Mouse (Mus musculus): ENCODE measurements around the gene Trpc1. TPM values are rescaled to one million over a fixed set of nuclear protein-coding genes. Genes with fewer than 3 reads are reported as not detected.

Gene Trpc1
- polyA plus RNA-seq, 1 experiment from 2014 or later, result 4.1 TPM

GRCm38 (mm10) chr9:95763218-95763617 lies 13.0 kb upstream of the Trpc1 start:
- no peaks in the 10 kb centered on the region for H3K4me1 ChIP-seq (replicated peaks; ENCODE audit: control insufficient read depth, insufficient read depth, low read length)
- WGBS, result 87% methylated on average over 4 of the region's 4 CpGs
- DNase-seq (ENCODE audit: low spot score), result no peak
- no peaks in the 10 kb centered on the region for H3K36me3 ChIP-seq (ENCODE audit: control insufficient read depth, insufficient read depth, low read length)
- no peak overlapping the region for H3K27ac ChIP-seq (ENCODE audit: low read depth, low read length)
- H3K9me3 ChIP-seq (ENCODE audit: control insufficient read depth, low read length), result no peaks in the 10 kb centered on the region
- H3K4me3 ChIP-seq (ENCODE audit: low read depth, low read length), result no peak overlapping the region
- no peak overlapping the region for H3K9ac ChIP-seq (ENCODE audit: low read depth, low read length)
- H3K4me2 ChIP-seq (replicated peaks; ENCODE audit: low read depth, low read length), result no peak overlapping the region
- ATAC-seq (ENCODE audit: low FRiP score), result no peak
- H3K27me3 ChIP-seq (ENCODE audit: control insufficient read depth, insufficient read depth, low read length), result no peaks in the 10 kb centered on the region

DNA sequence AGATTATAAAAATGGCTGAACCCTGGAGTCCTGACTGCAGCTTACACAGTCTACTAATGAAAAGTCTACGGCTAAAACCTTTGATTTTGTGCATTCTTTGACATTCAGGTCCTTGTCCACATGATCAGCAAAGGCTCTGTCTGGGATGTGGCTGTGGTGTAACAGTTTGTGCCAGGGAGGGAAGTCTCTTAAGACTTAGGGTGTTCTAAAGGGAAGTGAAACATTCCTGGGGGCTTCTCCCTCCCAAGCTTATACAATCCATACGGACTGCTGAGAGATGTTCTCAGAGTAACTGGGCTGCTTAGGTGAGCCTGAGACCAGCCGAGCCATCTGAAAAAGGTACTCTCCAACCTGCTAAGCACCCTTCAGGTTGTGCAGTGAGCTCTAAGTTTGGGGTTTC lies 12.1 kb upstream of the Trpc1 start:
- no peaks in the 10 kb centered on the region for H3K36me3 ChIP-seq (ENCODE audit: control insufficient read depth, insufficient read depth, low read length)
- ATAC-seq (ENCODE audit: low FRiP score) (no peak), DNase-seq (ENCODE audit: low spot score) (no peak)
- no peaks in the 10 kb centered on the region for H3K27me3 ChIP-seq (ENCODE audit: control insufficient read depth, insufficient read depth, low read length)
- H3K27ac ChIP-seq (ENCODE audit: low read depth, low read length), result no peak overlapping the region
- no peak overlapping the region for H3K4me3 ChIP-seq (ENCODE audit: low read depth, low read length)
- no peaks in the 10 kb centered on the region for H3K9me3 ChIP-seq (ENCODE audit: control insufficient read depth, low read length)
- no peak overlapping the region for H3K9ac ChIP-seq (ENCODE audit: low read depth, low read length)
- H3K4me2 ChIP-seq (replicated peaks; ENCODE audit: low read depth, low read length), result no peak overlapping the region
- H3K4me1 ChIP-seq (replicated peaks; ENCODE audit: control insufficient read depth, insufficient read depth, low read length), result no peaks in the 10 kb centered on the region
- 93% methylated on average over 3 of the region's 3 CpGs for WGBS

GRCm38 (mm10) chr9:95761381-95761780 lies 11.2 kb upstream of the Trpc1 start:
- Histone ChIP-seq H3K9ac (ENCODE audit: low read depth, low read length) (no peak overlapping the region), H3K4me1 (replicated peaks; ENCODE audit: control insufficient read depth, insufficient read depth, low read length) (no peaks in the 10 kb centered on the region), H3K4me3 (ENCODE audit: low read depth, low read length) (no peak overlapping the region), H3K9me3 (ENCODE audit: control insufficient read depth, low read length) (no peaks in the 10 kb centered on the region), H3K27me3 (ENCODE audit: control insufficient read depth, insufficient read depth, low read length) (no peaks in the 10 kb centered on the region), H3K27ac (ENCODE audit: low read depth, low read length) (no peak overlapping the region), H3K4me2 (replicated peaks; ENCODE audit: low read depth, low read length) (no peak overlapping the region), H3K36me3 (ENCODE audit: control insufficient read depth, insufficient read depth, low read length) (no peaks in the 10 kb centered on the region)
- ATAC-seq (ENCODE audit: low FRiP score) (no peak), DNase-seq (ENCODE audit: low spot score) (no peak)
- 91% methylated on average over 8 of the region's 8 CpGs for WGBS

- WGBS, result 49% methylated on average over 9 of the region's 9 CpGs
Measured at GRCm38 (mm10) chr9:95750746-95751145, 571 bp upstream of the Trpc1 start.

DNA sequence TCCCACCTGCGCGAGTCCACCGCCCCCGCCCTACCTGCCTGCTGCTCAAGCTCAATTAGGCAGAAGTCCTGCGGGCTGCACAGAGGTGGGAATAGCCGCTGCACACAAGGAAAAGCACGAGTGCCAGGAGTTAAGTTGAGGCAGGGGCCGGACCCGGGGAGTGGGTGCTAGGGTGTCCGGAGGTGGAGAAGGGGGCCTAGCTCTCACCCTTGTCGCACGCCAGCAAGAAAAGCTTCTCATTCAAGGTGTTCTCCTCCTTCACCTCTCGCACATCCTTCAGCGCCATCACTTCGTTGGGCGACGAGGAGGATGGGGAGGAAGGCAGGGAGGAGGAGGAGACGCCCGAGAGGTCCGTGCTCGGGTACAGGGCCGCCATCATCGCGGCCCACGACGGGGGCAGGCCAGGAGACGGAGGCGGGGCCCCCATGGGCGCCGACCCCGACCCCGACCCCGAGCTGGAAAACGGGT lies 680 bp downstream of the Trpc1 start:
- ATAC-seq (ENCODE audit: low FRiP score) (peak; percentile 84), DNase-seq (ENCODE audit: low spot score) (peak; percentile 63)

More at GRCm38 (mm10) chr9:95750746-95751145, 571 bp upstream of the Trpc1 start:
- 0 out of 2 replicates have a peak, but pooled peaks have one; percentile 3 for ATAC-seq (ENCODE audit: low FRiP score)
- no peak for DNase-seq (ENCODE audit: low spot score)
- 0 out of 2 replicates have a peak, but pooled peaks cover 2% of the 10 kb centered on the region for H3K27me3 ChIP-seq (ENCODE audit: control insufficient read depth, insufficient read depth, low read length)
- peak overlapping the region; percentile 77; the same call in 1 of the 2 replicates for H3K4me3 ChIP-seq (ENCODE audit: low read depth, low read length)
- H3K9ac ChIP-seq (ENCODE audit: low read depth, low read length), result no peak overlapping the region
- H3K4me2 ChIP-seq (replicated peaks; ENCODE audit: low read depth, low read length), result peak overlapping the region; percentile 89
- no peaks in the 10 kb centered on the region for H3K36me3 ChIP-seq (ENCODE audit: control insufficient read depth, insufficient read depth, low read length)
- H3K4me1 ChIP-seq (replicated peaks; ENCODE audit: control insufficient read depth, insufficient read depth, low read length), result no peaks in the 10 kb centered on the region
- H3K27ac ChIP-seq (ENCODE audit: low read depth, low read length), result no peak overlapping the region
- no peaks in the 10 kb centered on the region for H3K9me3 ChIP-seq (ENCODE audit: control insufficient read depth, low read length)

GRCm38 (mm10) chr9:95747298-95747697 lies 2.9 kb downstream of the Trpc1 start:
- H3K36me3 ChIP-seq (ENCODE audit: control insufficient read depth, insufficient read depth, low read length), result no peaks in the 10 kb centered on the region
- no peak for DNase-seq (ENCODE audit: low spot score)
- H3K9me3 ChIP-seq (ENCODE audit: control insufficient read depth, low read length), result no peaks in the 10 kb centered on the region
- no peaks in the 10 kb centered on the region for H3K4me1 ChIP-seq (replicated peaks; ENCODE audit: control insufficient read depth, insufficient read depth, low read length)
- H3K27ac ChIP-seq (ENCODE audit: low read depth, low read length), result no peak overlapping the region
- H3K9ac ChIP-seq (ENCODE audit: low read depth, low read length), result no peak overlapping the region
- ATAC-seq (ENCODE audit: low FRiP score), result no peak
- 87% methylated on average over 5 of the region's 5 CpGs for WGBS
- no peak overlapping the region for H3K4me3 ChIP-seq (ENCODE audit: low read depth, low read length)
- 0 out of 2 replicates have a peak, but pooled peaks cover 2% of the 10 kb centered on the region for H3K27me3 ChIP-seq (ENCODE audit: control insufficient read depth, insufficient read depth, low read length)
- no peak overlapping the region for H3K4me2 ChIP-seq (replicated peaks; ENCODE audit: low read depth, low read length)

More for the DNA sequence above, 680 bp downstream of the Trpc1 start:
- Histone ChIP-seq H3K4me1 (replicated peaks; ENCODE audit: control insufficient read depth, insufficient read depth, low read length) (no peaks in the 10 kb centered on the region), H3K36me3 (ENCODE audit: control insufficient read depth, insufficient read depth, low read length) (no peaks in the 10 kb centered on the region), H3K4me3 (ENCODE audit: low read depth, low read length) (peak overlapping the region; percentile 77), H3K9me3 (ENCODE audit: control insufficient read depth, low read length) (no peaks in the 10 kb centered on the region), H3K27ac (ENCODE audit: low read depth, low read length) (no peak overlapping the region), H3K4me2 (replicated peaks; ENCODE audit: low read depth, low read length) (peak overlapping the region; percentile 89), H3K9ac (ENCODE audit: low read depth, low read length) (peak overlapping the region; percentile 81), H3K27me3 (ENCODE audit: control insufficient read depth, insufficient read depth, low read length) (0 out of 2 replicates have a peak, but pooled peaks cover 2% of the 10 kb centered on the region)
- WGBS, result 2% methylated on average over 29 of the region's 34 CpGs

- 75% methylated on average over 7 of the region's 7 CpGs for WGBS
- Histone ChIP-seq H3K4me2 (replicated peaks; ENCODE audit: low read depth, low read length) (no peak overlapping the region), H3K4me3 (ENCODE audit: low read depth, low read length) (no peak overlapping the region), H3K27me3 (ENCODE audit: control insufficient read depth, insufficient read depth, low read length) (0 out of 2 replicates have a peak, but pooled peaks cover 2% of the 10 kb centered on the region), H3K27ac (ENCODE audit: low read depth, low read length) (no peak overlapping the region), H3K9ac (ENCODE audit: low read depth, low read length) (no peak overlapping the region), H3K9me3 (ENCODE audit: control insufficient read depth, low read length) (no peaks in the 10 kb centered on the region), H3K36me3 (ENCODE audit: control insufficient read depth, insufficient read depth, low read length) (no peaks in the 10 kb centered on the region), H3K4me1 (replicated peaks; ENCODE audit: control insufficient read depth, insufficient read depth, low read length) (no peaks in the 10 kb centered on the region)
- ATAC-seq (ENCODE audit: low FRiP score) (no peak), DNase-seq (ENCODE audit: low spot score) (no peak)
Measured at GRCm38 (mm10) chr9:95744845-95745613, 5.1 kb downstream of the Trpc1 start.

GRCm38 (mm10) chr9:95736238-95736637 lies 13.9 kb downstream of the Trpc1 start:
- Histone ChIP-seq H3K9ac (ENCODE audit: low read depth, low read length) (no peak overlapping the region), H3K36me3 (ENCODE audit: control insufficient read depth, insufficient read depth, low read length) (no peaks in the 10 kb centered on the region), H3K4me1 (replicated peaks; ENCODE audit: control insufficient read depth, insufficient read depth, low read length) (no peaks in the 10 kb centered on the region), H3K27me3 (ENCODE audit: control insufficient read depth, insufficient read depth, low read length) (no peaks in the 10 kb centered on the region), H3K4me3 (ENCODE audit: low read depth, low read length) (no peak overlapping the region), H3K4me2 (replicated peaks; ENCODE audit: low read depth, low read length) (no peak overlapping the region), H3K9me3 (ENCODE audit: control insufficient read depth, low read length) (no peaks in the 10 kb centered on the region), H3K27ac (ENCODE audit: low read depth, low read length) (no peak overlapping the region)
- ATAC-seq (ENCODE audit: low FRiP score) (no peak), DNase-seq (ENCODE audit: low spot score) (no peak)

DNA sequence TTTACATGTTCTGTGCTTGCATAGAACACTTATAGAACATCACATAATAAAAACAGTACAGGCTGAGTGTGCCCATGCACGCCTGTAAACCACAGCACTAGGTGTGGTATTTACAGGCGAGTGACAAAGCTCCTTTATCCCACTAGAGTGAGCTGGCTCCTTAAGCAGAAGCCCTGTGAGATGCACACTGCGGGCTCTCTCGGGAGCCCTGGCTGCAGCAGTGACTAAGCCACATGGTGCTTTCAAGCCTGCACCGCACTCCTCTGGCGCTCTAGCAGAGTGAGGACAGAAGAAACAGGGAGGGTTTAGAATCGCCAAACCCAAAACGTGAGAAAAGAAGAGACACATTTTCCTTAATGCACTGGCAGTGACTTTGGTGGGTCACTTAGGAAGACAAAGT lies 37.6 kb downstream of the Trpc1 start:
- 39% methylated on average over 8 of the region's 8 CpGs for WGBS
- Histone ChIP-seq H3K36me3 (ENCODE audit: control insufficient read depth, insufficient read depth, low read length) (no peaks in the 10 kb centered on the region), H3K27me3 (ENCODE audit: control insufficient read depth, insufficient read depth, low read length) (no peaks in the 10 kb centered on the region), H3K9ac (ENCODE audit: low read depth, low read length) (no peak overlapping the region), H3K9me3 (ENCODE audit: control insufficient read depth, low read length) (no peaks in the 10 kb centered on the region), H3K4me1 (replicated peaks; ENCODE audit: control insufficient read depth, insufficient read depth, low read length) (no peaks in the 10 kb centered on the region), H3K27ac (ENCODE audit: low read depth, low read length) (no peak overlapping the region), H3K4me3 (ENCODE audit: low read depth, low read length) (no peak overlapping the region), H3K4me2 (replicated peaks; ENCODE audit: low read depth, low read length) (no peak overlapping the region)
- DNase-seq (ENCODE audit: low spot score), result no peak
- ATAC-seq (ENCODE audit: low FRiP score), result no peak
